Mouse (Mus musculus) heart, embryonic 16.5 days (tissue): ENCODE results near the gene Gm20425. TPM values are rescaled to one million over a fixed set of nuclear protein-coding genes. Genes with fewer than 3 reads are reported as not detected.

Experiments
- ATAC-seq: fragments of 200-750 bp; cut with Nextera tagmentation; replicated peaks from 2 replicates; pipeline ENCODE4 v1.8.0; 2017; ENCODE audit warnings: moderate number of reproducible peaks; ENCODE audit not compliant: insufficient read depth, low FRiP score; ENCODE audit errors: extremely low read depth
- H3K27ac ChIP-seq: fragments of 300-500 bp; sonication (generic); 2 replicates; pipeline ENCODE4 v1.5.1; 2014; ENCODE audit warnings: mild to moderate bottlenecking, low read length, control low read depth, moderate library complexity
- H3K27me3 ChIP-seq: fragments of 300-500 bp; sonication (generic); 2 replicates; pipeline ENCODE4 v1.6.1; 2014; ENCODE audit warnings: low read length, mixed read lengths; ENCODE audit not compliant: control insufficient read depth, insufficient read depth
- H3K36me3 ChIP-seq: fragments of 300-500 bp; sonication (generic); 2 replicates; pipeline ENCODE4 v1.6.1; 2014; ENCODE audit not compliant: control insufficient read depth, insufficient read depth
- H3K4me1 ChIP-seq: fragments of 300-500 bp; sonication (generic); 2 replicates; pipeline ENCODE4 v1.6.1; 2014; ENCODE audit warnings: low read length, mixed read lengths; ENCODE audit not compliant: control insufficient read depth, insufficient read depth
- H3K4me2 ChIP-seq: fragments of 300-500 bp; sonication (generic); 2 replicates; pipeline ENCODE4 v1.6.1; 2014; ENCODE audit warnings: low read depth, mild to moderate bottlenecking, control low read depth, low read length
- H3K4me3 ChIP-seq: fragments of 300-500 bp; sonication (generic); 2 replicates; pipeline ENCODE4 v1.5.1; 2014; ENCODE audit warnings: mild to moderate bottlenecking, control low read depth, low read length
- H3K9ac ChIP-seq: fragments of 300-500 bp; sonication (generic); 2 replicates; pipeline ENCODE4 v1.6.1; 2014; ENCODE audit warnings: low read length, control low read depth
- H3K9me3 ChIP-seq: fragments of 300-500 bp; sonication (generic); replicated peaks from 2 replicates; pipeline ENCODE4 v1.6.1; 2016; ENCODE audit warnings: low read length; ENCODE audit not compliant: control insufficient read depth
- WGBS: fragments of 180-500 bp; shearing (Covaris S2); extraction: QIAGEN DNeasy Blood & Tissue Kit; methylation state at CpG from one replicate; pipeline ENCODE4 v1.1.7; 2014; 5-methylcytosine and 5-hydroxymethylcytosine counted together
- polyA plus RNA-seq: library from polyadenylated mRNA; unstranded; fragments of >200 nt; fragmentation: Nextera tagmentation; extraction: Ambion mirVana; gene quantifications from 2 replicates; pipeline ENCODE4 v1.2.1, GENCODE M21; 2015

Gm20425 gene
- 4.4 TPM in 1 of 2 replicates, not detected in the other for polyA plus RNA-seq

DNA sequence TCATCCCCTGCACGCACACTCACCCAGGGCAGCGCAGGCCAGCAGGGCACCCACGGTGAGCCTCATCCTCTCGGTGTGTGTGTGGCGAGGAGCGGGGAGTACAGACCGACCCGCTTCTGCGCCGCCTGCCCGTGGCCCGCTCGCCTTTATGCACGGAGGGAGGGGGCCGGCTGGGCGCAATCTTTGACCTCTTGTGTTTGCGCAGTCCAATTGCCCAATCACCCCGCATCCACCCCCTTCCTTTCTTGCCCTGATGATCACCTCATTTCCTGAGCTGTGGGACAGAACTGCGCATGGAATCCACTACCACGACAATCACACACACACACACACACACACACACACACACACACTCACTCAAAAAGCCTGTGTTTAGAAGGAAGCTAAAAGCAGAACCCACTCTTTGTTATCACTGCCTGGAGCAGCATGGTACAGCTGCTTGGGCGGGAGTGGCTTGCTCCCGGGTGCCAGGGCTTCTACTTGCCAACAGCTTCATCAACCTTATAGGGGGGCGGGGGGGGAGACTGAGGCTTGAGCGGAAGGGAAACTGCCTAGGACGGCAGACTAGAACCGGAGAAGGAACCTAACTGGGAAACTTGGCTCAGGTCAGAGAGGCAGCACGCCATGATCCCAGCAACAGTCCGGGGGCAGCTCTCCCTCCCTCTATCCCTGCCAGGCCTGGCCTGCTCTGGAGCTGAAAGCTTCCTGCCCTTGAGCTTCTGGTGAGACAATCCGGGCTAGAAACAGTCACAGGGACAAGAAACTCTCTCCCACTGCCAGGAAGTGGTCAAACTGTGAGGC is at the start of gene Gm20425, which contains the start of gene Trf:
Gene Gm20425 (minus strand): TSS at position 157 of the 801 bp plus-strand sequence.
Gene Trf (minus strand): TSS at position 294 of the 801 bp plus-strand sequence.
- H3K4me3 ChIP-seq: peak within 1 kb of the TSS; percentile 35
- no peaks in the 10 kb centered on the region for H3K36me3 ChIP-seq
- H3K4me2 ChIP-seq: peak within 1 kb of the TSS; percentile 57
- WGBS: 34% methylated on average over 29 of the region's 29 CpGs
- no peaks in the 10 kb centered on the region for H3K27me3 ChIP-seq
- ATAC-seq: peak; percentile 52
- peak within 1 kb of the TSS; percentile 71 for H3K27ac ChIP-seq
- peaks cover 6% of the 10 kb centered on the region for H3K4me1 ChIP-seq
- no peaks in the 10 kb centered on the region for H3K9me3 ChIP-seq
- H3K9ac ChIP-seq: peak within 1 kb of the TSS; percentile 60

DNA sequence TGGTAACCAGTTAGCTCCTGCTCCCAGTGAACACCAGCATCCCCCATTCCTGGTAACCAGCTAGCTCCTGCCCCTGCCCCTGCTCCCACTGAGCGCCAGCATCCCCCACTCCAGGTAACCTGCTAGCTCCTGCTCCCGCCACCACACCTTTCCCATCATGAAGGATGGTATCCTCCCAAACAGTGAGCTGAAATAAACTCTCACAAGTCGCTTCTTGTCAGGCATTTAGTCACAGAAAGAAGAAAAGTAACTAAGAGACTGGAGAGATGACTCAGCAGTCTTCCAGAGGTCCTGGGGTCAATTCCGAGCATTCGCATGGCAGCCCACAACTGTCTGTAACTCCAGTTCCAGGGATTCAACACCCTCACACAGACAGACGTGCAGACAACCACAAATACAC is 46.8 kb upstream of the Gm20425 start:
- Histone ChIP-seq H3K27me3 (no peaks in the 10 kb centered on the region), H3K9ac (no peak overlapping the region), H3K4me2 (no peak overlapping the region), H3K4me1 (no peaks in the 10 kb centered on the region), H3K27ac (no peak overlapping the region), H3K4me3 (no peak overlapping the region), H3K9me3 (no peaks in the 10 kb centered on the region), H3K36me3 (no peaks in the 10 kb centered on the region)
- no peak for ATAC-seq
- 86% methylated on average over 6 of the region's 6 CpGs for WGBS

GRCm38 (mm10) chr9:103275676-103276075 is 45.6 kb upstream of the Gm20425 start:
- Histone ChIP-seq H3K9ac (no peak overlapping the region), H3K4me2 (no peak overlapping the region), H3K9me3 (no peaks in the 10 kb centered on the region), H3K27me3 (no peaks in the 10 kb centered on the region), H3K4me3 (no peak overlapping the region), H3K27ac (no peak overlapping the region), H3K36me3 (no peaks in the 10 kb centered on the region), H3K4me1 (no peaks in the 10 kb centered on the region)
- no peak for ATAC-seq
- WGBS: 100% methylated on average over 1 of the region's 1 CpGs

GRCm38 (mm10) chr9:103274819-103275218 is 44.7 kb upstream of the Gm20425 start:
- WGBS: 58% methylated on average over 8 of the region's 8 CpGs
- no peak for ATAC-seq
- Histone ChIP-seq H3K9ac (no peak overlapping the region), H3K4me1 (no peaks in the 10 kb centered on the region), H3K36me3 (no peaks in the 10 kb centered on the region), H3K27me3 (no peaks in the 10 kb centered on the region), H3K4me2 (no peak overlapping the region), H3K4me3 (no peak overlapping the region), H3K9me3 (no peaks in the 10 kb centered on the region), H3K27ac (no peak overlapping the region)

DNA sequence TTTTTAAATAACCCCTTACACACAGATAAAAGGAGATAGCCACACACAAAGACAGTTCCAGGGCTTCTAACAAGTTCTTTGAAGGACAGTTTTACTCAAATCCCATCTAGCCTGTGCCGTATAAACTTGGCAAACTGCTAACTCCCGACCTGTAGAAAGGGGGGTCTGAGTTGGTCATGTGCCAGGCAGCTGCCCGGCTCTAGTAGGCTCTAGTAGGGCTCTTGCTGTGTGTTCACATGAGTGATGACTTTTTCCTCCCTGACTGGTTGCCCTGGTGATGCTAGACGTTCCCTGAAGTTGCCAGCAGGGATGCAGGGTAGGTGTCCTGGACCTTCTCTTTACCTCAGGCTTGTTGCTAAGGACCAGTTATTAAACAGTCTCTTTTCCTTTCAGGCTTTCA is 41.0 kb upstream of the Gm20425 start:
- no peak overlapping the region for H3K4me3 ChIP-seq
- H3K4me2 ChIP-seq: no peak overlapping the region
- H3K9ac ChIP-seq: no peak overlapping the region
- H3K27me3 ChIP-seq: no peaks in the 10 kb centered on the region
- WGBS: 14% methylated on average over 4 of the region's 4 CpGs
- no peak overlapping the region for H3K27ac ChIP-seq
- no peaks in the 10 kb centered on the region for H3K4me1 ChIP-seq
- 0 out of 2 replicates have a peak, but pooled peaks cover under 1% of the 10 kb centered on the region for H3K9me3 ChIP-seq
- H3K36me3 ChIP-seq: no peaks in the 10 kb centered on the region
- no peak for ATAC-seq

GRCm38 (mm10) chr9:103265778-103266177 is 35.7 kb upstream of the Gm20425 start:
- H3K27me3 ChIP-seq: no peaks in the 10 kb centered on the region
- H3K9ac ChIP-seq: no peak overlapping the region
- H3K9me3 ChIP-seq: 0 out of 2 replicates have a peak, but pooled peaks cover 4% of the 10 kb centered on the region
- ATAC-seq: no peak
- no peak overlapping the region for H3K4me2 ChIP-seq
- WGBS: 78% methylated on average over 4 of the region's 4 CpGs
- H3K4me3 ChIP-seq: no peak overlapping the region
- no peaks in the 10 kb centered on the region for H3K4me1 ChIP-seq
- H3K27ac ChIP-seq: no peak overlapping the region
- H3K36me3 ChIP-seq: no peaks in the 10 kb centered on the region

GRCm38 (mm10) chr9:103252906-103253305 is 22.8 kb upstream of the Gm20425 start:
- H3K27me3 ChIP-seq: no peaks in the 10 kb centered on the region
- ATAC-seq: no peak
- H3K36me3 ChIP-seq: no peaks in the 10 kb centered on the region
- H3K4me2 ChIP-seq: no peak overlapping the region
- 69% methylated on average over 5 of the region's 5 CpGs for WGBS
- H3K9me3 ChIP-seq: peaks cover 4% of the 10 kb centered on the region
- H3K27ac ChIP-seq: no peak overlapping the region
- no peak overlapping the region for H3K9ac ChIP-seq
- H3K4me3 ChIP-seq: no peak overlapping the region
- H3K4me1 ChIP-seq: no peaks in the 10 kb centered on the region; the same call in 1 of the 2 replicates

DNA sequence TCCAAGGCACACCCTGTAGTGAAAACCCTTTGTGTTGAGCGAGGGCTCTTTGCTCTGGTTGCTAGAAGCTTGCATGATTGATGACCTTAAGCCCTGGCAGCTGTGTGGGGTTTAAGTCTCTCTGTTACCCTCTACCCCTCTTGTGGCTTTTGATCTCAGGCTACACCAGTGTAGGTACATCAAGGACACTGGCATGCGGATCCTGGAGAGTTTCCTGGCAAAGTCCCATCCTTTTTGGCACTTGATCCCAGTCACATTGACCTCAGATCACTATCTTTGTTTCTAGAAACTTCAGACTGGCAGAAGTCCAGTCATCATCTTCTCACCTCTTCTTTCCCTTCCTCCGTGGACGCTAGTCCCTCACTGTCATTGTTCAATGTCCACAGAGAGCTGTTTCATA is 18.5 kb upstream of the Gm20425 start:
- Histone ChIP-seq H3K36me3 (no peaks in the 10 kb centered on the region), H3K9me3 (peaks cover 2% of the 10 kb centered on the region), H3K4me1 (no peaks in the 10 kb centered on the region; the same call in 1 of the 2 replicates), H3K4me3 (no peak overlapping the region), H3K9ac (no peak overlapping the region), H3K27me3 (no peaks in the 10 kb centered on the region), H3K4me2 (no peak overlapping the region), H3K27ac (no peak overlapping the region)
- ATAC-seq: no peak
- WGBS: 30% methylated on average over 4 of the region's 4 CpGs

- ATAC-seq: no peak
- H3K36me3 ChIP-seq: no peaks in the 10 kb centered on the region
- no peak overlapping the region for H3K4me3 ChIP-seq
- no peaks in the 10 kb centered on the region for H3K4me1 ChIP-seq
- H3K9ac ChIP-seq: no peak overlapping the region
- no peaks in the 10 kb centered on the region for H3K27me3 ChIP-seq
- WGBS: 79% methylated on average over 8 of the region's 8 CpGs
- H3K4me2 ChIP-seq: no peak overlapping the region
- no peaks in the 10 kb centered on the region for H3K9me3 ChIP-seq
- no peak overlapping the region for H3K27ac ChIP-seq
Observed at GRCm38 (mm10) chr9:103246526-103247168, 16.5 kb upstream of the Gm20425 start.
